Mouse (Mus musculus) liver, postnatal 0 days (tissue): Measurements from ENCODE around the gene Bcl2. TPM values are rescaled to one million over a fixed set of nuclear protein-coding genes. Genes with fewer than 3 reads are reported as not detected.

Source experiments
- ATAC-seq: fragments of 200-750 bp; cut with Nextera tagmentation; 2 replicates; pipeline ENCODE4 v1.8.0; 2017; ENCODE audit warnings: mild to moderate bottlenecking, moderate library complexity
- DNase-seq: peaks from one replicate; pipeline ENCODE4 v3.0.0-alpha.2; 2016
- H3K27ac ChIP-seq: fragments of 300-500 bp; sonication (generic); 2 replicates; pipeline ENCODE4 v1.5.1; 2014; ENCODE audit warnings: antibody characterized with exemption, moderate library complexity, mild to moderate bottlenecking, low read depth
- H3K27me3 ChIP-seq: fragments of 300-500 bp; sonication (generic); 2 replicates; pipeline ENCODE4 v1.6.1; 2014; ENCODE audit warnings: low read length, control low read depth, mixed read lengths; ENCODE audit not compliant: insufficient read depth
- H3K36me3 ChIP-seq: fragments of 300-500 bp; sonication (generic); replicated peaks from 2 replicates; pipeline ENCODE4 v1.6.1; 2014; ENCODE audit warnings: mild to moderate bottlenecking, control low read depth, low read length, moderate library complexity, mixed read lengths; ENCODE audit not compliant: insufficient read depth
- H3K4me1 ChIP-seq: fragments of 300-500 bp; sonication (generic); 2 replicates; pipeline ENCODE4 v1.6.1; 2014; ENCODE audit warnings: antibody characterized with exemption, mild to moderate bottlenecking, control low read depth; ENCODE audit not compliant: insufficient read depth
- H3K4me2 ChIP-seq: fragments of 300-500 bp; sonication (generic); 2 replicates; pipeline ENCODE4 v1.6.1; 2014; ENCODE audit warnings: low read depth, mild to moderate bottlenecking, low read length, moderate library complexity, mixed read lengths
- H3K4me3 ChIP-seq: fragments of 300-500 bp; sonication (generic); 2 replicates; pipeline ENCODE4 v1.5.1; 2014; ENCODE audit warnings: low read depth, low read length
- H3K9ac ChIP-seq: fragments of 300-500 bp; sonication (generic); replicated peaks from 2 replicates; pipeline ENCODE4 v1.6.1; 2014; ENCODE audit warnings: mild to moderate bottlenecking, moderate library complexity
- H3K9me3 ChIP-seq: fragments of 300-500 bp; sonication (generic); 2 replicates; pipeline ENCODE4 v1.6.1; 2016; ENCODE audit warnings: mild to moderate bottlenecking, control low read depth, low read length, mixed read lengths
- CTCF ChIP-seq: sonication (generic); IDR thresholded peaks from 2 replicates; pipeline ENCODE4 v1.5.1; 2016; ENCODE audit warnings: antibody characterized with exemption, low read depth
- EP300 ChIP-seq: IDR thresholded peaks from 2 replicates; pipeline ENCODE4 v1.6.1; 2016; ENCODE audit warnings: antibody characterized with exemption, low read depth, mild to moderate bottlenecking
- WGBS: fragments of 180-500 bp; shearing (Covaris S2); extraction: QIAGEN DNeasy Blood & Tissue Kit; methylation state at CpG from one replicate; pipeline ENCODE4 v1.1.7; 2014; ENCODE audit not compliant: insufficient replicate concordance; 5-methylcytosine and 5-hydroxymethylcytosine counted together
- polyA plus RNA-seq: library from polyadenylated mRNA; unstranded; fragments of >200 nt; fragmentation: Nextera tagmentation; extraction: Ambion mirVana; gene quantifications from 2 replicates; pipeline ENCODE4 v1.2.1, GENCODE M21; 2015

Bcl2 gene
- polyA plus RNA-seq, 1 experiment from 2014 or later = 0.83 TPM

GRCm38 (mm10) chr1:106552856-106553255 lies 161.2 kb downstream of the Bcl2 start:
- no peak overlapping the region for H3K4me2 ChIP-seq
- ATAC-seq (no peak), DNase-seq (no peak)
- H3K9me3 ChIP-seq = no peaks in the 10 kb centered on the region
- TF ChIP-seq CTCF (no peak), EP300 (no peak)
- no peak overlapping the region for H3K27ac ChIP-seq
- no peaks in the 10 kb centered on the region for H3K27me3 ChIP-seq
- peaks cover 14% of the 10 kb centered on the region for H3K4me1 ChIP-seq
- no peaks in the 10 kb centered on the region for H3K36me3 ChIP-seq
- WGBS = 48% methylated on average over 7 of the region's 7 CpGs
- H3K4me3 ChIP-seq = no peak overlapping the region
- no peak overlapping the region for H3K9ac ChIP-seq

GRCm38 (mm10) chr1:106550580-106550979 lies 163.5 kb downstream of the Bcl2 start:
- 59% methylated on average over 3 of the region's 3 CpGs for WGBS
- H3K27ac ChIP-seq = no peak overlapping the region

GRCm38 (mm10) chr1:106549025-106549424 lies 165.0 kb downstream of the Bcl2 start:
- Histone ChIP-seq H3K27ac (peak overlapping the region; percentile 45; the same call in 1 of the 2 replicates), H3K9ac (no peak overlapping the region), H3K4me2 (no peak overlapping the region), H3K27me3 (no peaks in the 10 kb centered on the region), H3K4me3 (no peak overlapping the region), H3K36me3 (no peaks in the 10 kb centered on the region), H3K9me3 (no peaks in the 10 kb centered on the region), H3K4me1 (peaks cover 11% of the 10 kb centered on the region)
- TF ChIP-seq CTCF (no peak), EP300 (no peak)
- ATAC-seq (no peak), DNase-seq (no peak)
- 23% methylated on average over 5 of the region's 5 CpGs for WGBS

More at GRCm38 (mm10) chr1:106550580-106550979, 163.5 kb downstream of the Bcl2 start:
- Histone ChIP-seq H3K9me3 (no peaks in the 10 kb centered on the region), H3K4me3 (no peak overlapping the region), H3K4me2 (no peak overlapping the region), H3K36me3 (no peaks in the 10 kb centered on the region), H3K27me3 (no peaks in the 10 kb centered on the region), H3K9ac (no peak overlapping the region), H3K4me1 (peaks cover 13% of the 10 kb centered on the region)
- ATAC-seq (no peak), DNase-seq (no peak)
- TF ChIP-seq EP300 (no peak), CTCF (0 out of 2 replicates have a peak, but pooled peaks have one; percentile 19)

- H3K4me1 ChIP-seq = peaks cover 7% of the 10 kb centered on the region
- H3K4me3 ChIP-seq = no peak overlapping the region
- ATAC-seq (no peak), DNase-seq (peak; percentile 50)
- 47% methylated on average over 6 of the region's 6 CpGs for WGBS
- H3K9ac ChIP-seq = no peak overlapping the region
- TF ChIP-seq CTCF (peak; percentile 59), EP300 (no peak)
- no peak overlapping the region for H3K4me2 ChIP-seq
- no peak overlapping the region for H3K27ac ChIP-seq
- no peaks in the 10 kb centered on the region for H3K27me3 ChIP-seq
- H3K9me3 ChIP-seq = no peaks in the 10 kb centered on the region
- H3K36me3 ChIP-seq = no peaks in the 10 kb centered on the region
Measured at GRCm38 (mm10) chr1:106544817-106545612, 169.1 kb downstream of the Bcl2 start.

GRCm38 (mm10) chr1:106542731-106543130 lies 171.3 kb downstream of the Bcl2 start:
- TF ChIP-seq EP300 (no peak), CTCF (peak; percentile 57)
- peak; percentile 30 for DNase-seq

GRCm38 (mm10) chr1:106541851-106542250 lies 172.2 kb downstream of the Bcl2 start:
- Histone ChIP-seq H3K9me3 (no peaks in the 10 kb centered on the region), H3K27ac (no peak overlapping the region), H3K4me1 (no peaks in the 10 kb centered on the region), H3K4me3 (no peak overlapping the region), H3K9ac (no peak overlapping the region), H3K27me3 (no peaks in the 10 kb centered on the region), H3K4me2 (no peak overlapping the region), H3K36me3 (no peaks in the 10 kb centered on the region)
- WGBS = 79% methylated on average over 8 of the region's 8 CpGs
- no peak for TF ChIP-seq EP300
- TF ChIP-seq CTCF = no peak
- no peak for ATAC-seq
- DNase-seq = no peak

More at GRCm38 (mm10) chr1:106542731-106543130, 171.3 kb downstream of the Bcl2 start:
- H3K9me3 ChIP-seq = no peaks in the 10 kb centered on the region
- no peak overlapping the region for H3K27ac ChIP-seq
- H3K36me3 ChIP-seq = no peaks in the 10 kb centered on the region
- H3K27me3 ChIP-seq = no peaks in the 10 kb centered on the region
- 54% methylated on average over 5 of the region's 5 CpGs for WGBS
- H3K4me3 ChIP-seq = no peak overlapping the region
- no peak overlapping the region for H3K9ac ChIP-seq
- no peaks in the 10 kb centered on the region for H3K4me1 ChIP-seq
- no peak for ATAC-seq
- H3K4me2 ChIP-seq = no peak overlapping the region
